Mouse (Mus musculus) liver, embryonic 13.5 days (tissue): Measurements from ENCODE around the gene Calhm4. TPM values are rescaled to one million over a fixed set of nuclear protein-coding genes. Genes with fewer than 3 reads are reported as not detected.
A peak's percentile ranks its signal among the peaks of the same experiment; 100 is the strongest.
"Not testable (repeated sequence)": the region's sequence is repeated elsewhere in the genome, so short reads cannot be mapped to it uniquely, and the experiment has no call there.

Experiments used
- ATAC-seq: fragments of 200-750 bp; cut with Nextera tagmentation; 2 replicates; pipeline ENCODE4 v1.8.0; 2017; ENCODE audit warnings: low read depth, mild to moderate bottlenecking, moderate number of reproducible peaks, moderate library complexity
- DNase-seq: peaks from one replicate; pipeline ENCODE4 v3.0.0; 2022
- H3K27ac ChIP-seq: fragments of 300-500 bp; sonication (generic); 2 replicates; pipeline ENCODE4 v1.5.1; 2015; ENCODE audit warnings: moderate library complexity, mild to moderate bottlenecking, inconsistent platforms
- H3K27me3 ChIP-seq: fragments of 300-500 bp; sonication (generic); 2 replicates; pipeline ENCODE4 v1.6.1; 2015; ENCODE audit warnings: mild to moderate bottlenecking, inconsistent platforms
- H3K36me3 ChIP-seq: fragments of 300-500 bp; sonication (generic); 2 replicates; pipeline ENCODE4 v1.6.1; 2015; ENCODE audit warnings: mild to moderate bottlenecking, inconsistent platforms
- H3K4me1 ChIP-seq: fragments of 300-500 bp; sonication (generic); replicated peaks from 2 replicates; pipeline ENCODE4 v1.6.1; 2015; ENCODE audit warnings: inconsistent platforms
- H3K4me2 ChIP-seq: fragments of 300-500 bp; sonication (generic); 2 replicates; pipeline ENCODE4 v1.6.1; 2015; ENCODE audit warnings: inconsistent platforms, mild to moderate bottlenecking, moderate library complexity
- H3K4me3 ChIP-seq: fragments of 300-500 bp; sonication (generic); replicated peaks from 2 replicates; pipeline ENCODE4 v1.5.1; 2015; ENCODE audit warnings: mild to moderate bottlenecking, inconsistent platforms
- H3K9ac ChIP-seq: fragments of 300-500 bp; sonication (generic); 2 replicates; pipeline ENCODE4 v1.6.1; 2015; ENCODE audit warnings: mild to moderate bottlenecking, inconsistent platforms
- H3K9me3 ChIP-seq: fragments of 300-500 bp; sonication (generic); replicated peaks from 2 replicates; pipeline ENCODE4 v1.6.1; 2016; ENCODE audit warnings: inconsistent platforms
- WGBS: fragments of 180-500 bp; shearing (Covaris S2); methylation state at CpG from one replicate; pipeline ENCODE4 v1.1.7; 2015; ENCODE audit not compliant: insufficient replicate concordance; 5-methylcytosine and 5-hydroxymethylcytosine counted together
- polyA plus RNA-seq: library from polyadenylated mRNA; unstranded; fragments of >200 nt; fragmentation: Nextera tagmentation; extraction: Ambion mirVana; gene quantifications from 2 replicates; pipeline ENCODE4 v1.2.1, GENCODE M21; 2015

Gene Calhm4
- polyA plus RNA-seq, 1 experiment from 2014 or later: not detected

- Histone ChIP-seq H3K27ac (no peak within 1 kb of the TSS), H3K4me3 (no peak within 1 kb of the TSS), H3K4me2 (no peak within 1 kb of the TSS), H3K27me3 (no peaks in the 10 kb centered on the region), H3K9ac (no peak within 1 kb of the TSS), H3K9me3 (no peaks in the 10 kb centered on the region), H3K36me3 (no peaks in the 10 kb centered on the region), H3K4me1 (no peaks in the 10 kb centered on the region)
- no peak for ATAC-seq
- no peak for DNase-seq
- 73% methylated on average over 3 of the region's 3 CpGs for WGBS
These were observed 6.7 kb downstream of the Calhm4 start, which contains the start of gene Trappc3l for GRCm38 (mm10) chr10:34037401-34037800. TSS of gene Trappc3l (plus strand) at chr10:34037597.

GRCm38 (mm10) chr10:34036587-34036986 lies 7.5 kb downstream of the Calhm4 start:
- no peaks in the 10 kb centered on the region for H3K27me3 ChIP-seq
- ATAC-seq: no peak
- DNase-seq: no peak
- no peak overlapping the region for H3K9ac ChIP-seq
- no peaks in the 10 kb centered on the region for H3K4me1 ChIP-seq
- H3K4me2 ChIP-seq: no peak overlapping the region
- H3K9me3 ChIP-seq: no peaks in the 10 kb centered on the region
- 18% methylated on average over 5 of the region's 5 CpGs for WGBS
- H3K27ac ChIP-seq: no peak overlapping the region
- H3K36me3 ChIP-seq: no peaks in the 10 kb centered on the region
- H3K4me3 ChIP-seq: no peak overlapping the region

GRCm38 (mm10) chr10:34033630-34034305 lies 10.3 kb downstream of the Calhm4 start:
- peak overlapping the region; percentile 31 for H3K4me2 ChIP-seq
- no peaks in the 10 kb centered on the region for H3K36me3 ChIP-seq
- no peaks in the 10 kb centered on the region for H3K27me3 ChIP-seq
- H3K9me3 ChIP-seq: no peaks in the 10 kb centered on the region
- no peak overlapping the region for H3K9ac ChIP-seq
- peak; percentile 34 for DNase-seq
- ATAC-seq: peak; percentile 68
- H3K27ac ChIP-seq: no peak overlapping the region
- H3K4me3 ChIP-seq: no peak overlapping the region
- 19% methylated on average over 22 of the region's 22 CpGs for WGBS
- H3K4me1 ChIP-seq: no peaks in the 10 kb centered on the region

GRCm38 (mm10) chr10:34030322-34030721 lies 13.8 kb downstream of the Calhm4 start:
- 22% methylated on average over 5 of the region's 5 CpGs for WGBS

GRCm38 (mm10) chr10:34019302-34020075 lies 24.6 kb downstream of the Calhm4 start, which contains the start of gene Rwdd1:
TSS of gene Rwdd1 (minus strand) at chr10:34019624.
- Histone ChIP-seq H3K4me3 (peak within 1 kb of the TSS; percentile 82), H3K36me3 (peaks cover 9% of the 10 kb centered on the region; the same call in 1 of the 2 replicates), H3K9me3 (no peaks in the 10 kb centered on the region), H3K27me3 (no peaks in the 10 kb centered on the region), H3K9ac (peak within 1 kb of the TSS; percentile 91), H3K4me2 (peak within 1 kb of the TSS; percentile 88), H3K4me1 (peaks cover 43% of the 10 kb centered on the region), H3K27ac (peak within 1 kb of the TSS; percentile 94)
- WGBS: under 1% methylated on average over 81 of the region's 82 CpGs
- peak; percentile 99 for ATAC-seq
- DNase-seq: peak; percentile 98

More at GRCm38 (mm10) chr10:34030322-34030721, 13.8 kb downstream of the Calhm4 start:
- DNase-seq: no peak
- Histone ChIP-seq H3K27me3 (no peaks in the 10 kb centered on the region), H3K4me3 (no peak overlapping the region), H3K27ac (no peak overlapping the region), H3K9me3 (no peaks in the 10 kb centered on the region), H3K9ac (no peak overlapping the region), H3K36me3 (no peaks in the 10 kb centered on the region), H3K4me1 (no peaks in the 10 kb centered on the region), H3K4me2 (no peak overlapping the region)
- ATAC-seq: no peak

- H3K27ac ChIP-seq: peak overlapping the region; percentile 94
- WGBS: 1% methylated on average over 21 of the region's 21 CpGs
- no peak for ATAC-seq
- H3K4me1 ChIP-seq: peaks cover 43% of the 10 kb centered on the region
- peaks cover 10% of the 10 kb centered on the region; the same call in 1 of the 2 replicates for H3K36me3 ChIP-seq
- H3K4me3 ChIP-seq: peak overlapping the region; percentile 82
- no peaks in the 10 kb centered on the region for H3K9me3 ChIP-seq
- H3K9ac ChIP-seq: peak overlapping the region; percentile 91
- H3K4me2 ChIP-seq: peak overlapping the region; percentile 88
- H3K27me3 ChIP-seq: no peaks in the 10 kb centered on the region
- no peak for DNase-seq
These were observed 25.3 kb downstream of the Calhm4 start for GRCm38 (mm10) chr10:34018746-34019301.

GRCm38 (mm10) chr10:34013241-34013640 lies 30.9 kb downstream of the Calhm4 start:
- Histone ChIP-seq H3K9ac (no peak overlapping the region), H3K9me3 (no peaks in the 10 kb centered on the region), H3K27me3 (no peaks in the 10 kb centered on the region), H3K4me3 (no peak overlapping the region), H3K4me2 (no peak overlapping the region), H3K4me1 (peaks cover 22% of the 10 kb centered on the region), H3K36me3 (peaks cover 25% of the 10 kb centered on the region), H3K27ac (no peak overlapping the region)
- ATAC-seq: no peak
- 78% methylated on average over 2 of the region's 2 CpGs for whole genome bisulfite sequencing
- DNase-seq: no peak

GRCm38 (mm10) chr10:34012581-34012980 lies 31.5 kb downstream of the Calhm4 start:
- WGBS: 82% methylated on average over 4 of the region's 4 CpGs
- H3K4me2 ChIP-seq: no peak overlapping the region

GRCm38 (mm10) chr10:33998397-33998796 lies 45.7 kb downstream of the Calhm4 start:
- Histone ChIP-seq H3K9me3 (no peaks in the 10 kb centered on the region), H3K27ac (no peak overlapping the region), H3K4me2 (no peak overlapping the region), H3K36me3 (peaks cover 53% of the 10 kb centered on the region), H3K4me1 (peaks cover 11% of the 10 kb centered on the region), H3K4me3 (no peak overlapping the region), H3K9ac (no peak overlapping the region), H3K27me3 (no peaks in the 10 kb centered on the region)
- peak; percentile 53; the same call in 1 of the 2 replicates for ATAC-seq
- DNase-seq: no peak

More at GRCm38 (mm10) chr10:34012581-34012980, 31.5 kb downstream of the Calhm4 start:
- H3K9me3 ChIP-seq: no peaks in the 10 kb centered on the region
- H3K4me3 ChIP-seq: no peak overlapping the region
- no peak overlapping the region for H3K9ac ChIP-seq
- H3K27me3 ChIP-seq: no peaks in the 10 kb centered on the region
- DNase-seq (no peak), ATAC-seq (no peak)
- peaks cover 31% of the 10 kb centered on the region for H3K36me3 ChIP-seq
- peaks cover 16% of the 10 kb centered on the region for H3K4me1 ChIP-seq
- H3K27ac ChIP-seq: no peak overlapping the region

- Histone ChIP-seq H3K4me1 (peaks cover 11% of the 10 kb centered on the region), H3K36me3 (peaks cover 51% of the 10 kb centered on the region)
- not testable (repeated sequence) for H3K9ac ChIP-seq, ATAC-seq, H3K9me3 ChIP-seq, H3K27ac ChIP-seq, H3K4me3 ChIP-seq, H3K27me3 ChIP-seq, DNase-seq, H3K4me2 ChIP-seq
- WGBS: 89% methylated on average over 6 of the region's 8 CpGs
These were observed 47.4 kb downstream of the Calhm4 start for GRCm38 (mm10) chr10:33996686-33997085.
